Mouse (Mus musculus): ENCODE results near the gene Srd5a1.

DNA sequence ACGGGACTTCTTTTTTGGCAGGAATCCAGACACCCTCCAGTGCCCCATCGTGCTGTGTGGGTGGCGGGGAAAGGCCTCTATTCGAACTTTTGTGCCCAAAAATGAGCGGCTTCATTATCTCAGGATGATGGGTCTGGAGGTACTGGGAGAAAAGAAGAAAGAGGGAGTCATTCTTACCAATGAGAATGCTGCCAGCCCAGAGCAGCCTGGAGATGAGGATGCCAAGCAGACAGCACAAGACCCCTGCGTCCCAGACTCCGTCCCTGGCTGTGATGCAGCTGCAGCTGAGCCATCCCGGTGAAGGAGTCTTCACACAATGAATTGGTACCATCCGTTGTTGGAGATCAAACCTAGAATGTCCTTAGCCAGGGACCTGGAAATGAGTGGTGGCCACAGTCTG is 22.3 kb upstream of the Srd5a1 start:
- no peak for TF ChIP-seq CTCF (IDR thresholded peaks at IDR 0.05; ENCODE audit: control insufficient read depth, insufficient read depth, insufficient read length)
- no peak for TF ChIP-seq MAX (IDR thresholded peaks at IDR 0.05)
